Mouse (Mus musculus): ENCODE data around the gene Rbm6. TPM values are rescaled to one million over a fixed set of nuclear protein-coding genes. Genes with fewer than 3 reads are reported as not detected.

Gene Rbm6
- polyA plus RNA-seq, 1 experiment = 14.2 TPM

DNA sequence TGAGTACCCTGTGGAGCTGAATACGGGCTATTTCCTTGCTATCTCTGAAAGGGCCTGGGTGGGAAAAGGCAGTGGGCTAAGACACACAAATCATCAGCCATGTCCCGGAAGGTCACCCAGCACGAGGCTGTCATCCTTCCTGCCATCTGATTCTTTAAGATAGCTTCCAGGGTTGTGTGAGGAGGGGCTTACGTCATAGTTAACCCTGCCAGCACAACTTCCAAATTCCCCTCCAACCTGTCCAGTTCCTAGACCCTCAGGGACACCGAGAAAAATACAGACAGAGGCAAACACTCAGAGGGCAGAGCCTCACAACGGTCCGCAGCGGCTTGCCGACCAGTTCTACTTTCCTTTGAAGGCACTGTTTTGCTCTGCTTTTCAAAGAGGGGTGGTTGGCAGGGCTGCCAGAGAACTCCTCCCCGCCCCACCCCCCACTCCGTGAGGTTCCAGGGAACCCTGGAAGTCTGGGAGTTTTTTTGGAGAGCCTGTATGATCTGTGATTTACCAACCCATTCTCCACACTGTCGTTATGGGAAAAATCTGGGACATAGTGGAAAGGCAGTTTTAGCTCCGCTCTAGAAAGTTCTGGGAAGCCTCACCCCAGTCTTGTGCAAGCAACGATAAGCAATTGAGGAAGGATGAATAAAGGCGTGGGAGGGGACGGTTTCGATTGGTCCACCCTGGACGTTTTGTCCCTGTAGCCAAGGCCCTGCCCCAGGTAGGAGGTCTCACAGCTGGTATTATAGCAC, 35.5 kb upstream of the Rbm6 start:
- H3K36me3 ChIP-seq (ENCODE audit: control insufficient read depth, insufficient read depth, low read length) = no peaks in the 10 kb centered on the region
- 59% methylated on average over 18 of the region's 18 CpGs for WGBS
- H3K4me1 ChIP-seq (ENCODE audit: control insufficient read depth, insufficient read depth, low read length) = peaks cover 3% of the 10 kb centered on the region; the same call in 1 of the 2 replicates
- DNase-seq = no peak
- TF ChIP-seq CTCF (conservative IDR thresholded peaks at IDR 0.05; ENCODE audit: insufficient read depth, insufficient read length, low read depth, low read length) = no peak
- no peak for TF ChIP-seq POLR2A (IDR thresholded peaks at IDR 0.05; ENCODE audit: low read depth, low read length)
- no peak overlapping the region for H3K27ac ChIP-seq (ENCODE audit: insufficient read depth, low read depth, low read length)
- H3K27me3 ChIP-seq (replicated peaks; ENCODE audit: control insufficient read depth, insufficient read depth, low read length) = no peaks in the 10 kb centered on the region
- no peak overlapping the region for H3K4me3 ChIP-seq (ENCODE audit: insufficient read depth, low read depth, low read length)

DNA sequence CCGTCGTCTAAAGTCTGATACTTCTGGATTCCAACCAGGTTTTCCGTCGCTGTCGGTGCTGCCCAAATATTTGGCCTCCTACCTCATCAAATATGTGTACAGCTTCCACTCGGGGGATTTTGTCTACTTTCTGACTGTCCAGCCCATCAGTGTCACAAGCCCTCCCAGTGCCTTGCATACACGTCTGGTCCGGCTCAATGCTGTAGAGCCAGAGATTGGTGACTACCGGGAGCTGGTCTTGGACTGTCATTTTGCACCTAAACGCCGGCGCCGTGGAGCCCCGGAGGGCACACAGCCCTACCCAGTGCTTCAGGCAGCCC, 34.7 kb upstream of the Rbm6 start:
- Histone ChIP-seq H3K36me3 (ENCODE audit: control insufficient read depth, insufficient read depth, low read length) (no peaks in the 10 kb centered on the region), H3K4me1 (ENCODE audit: control insufficient read depth, insufficient read depth, low read length) (peaks cover 3% of the 10 kb centered on the region; the same call in 1 of the 2 replicates), H3K4me3 (ENCODE audit: insufficient read depth, low read depth, low read length) (no peak overlapping the region), H3K27me3 (replicated peaks; ENCODE audit: control insufficient read depth, insufficient read depth, low read length) (no peaks in the 10 kb centered on the region), H3K27ac (ENCODE audit: insufficient read depth, low read depth, low read length) (no peak overlapping the region)
- no peak for DNase-seq
- 82% methylated on average over 14 of the region's 14 CpGs for WGBS
- no peak for TF ChIP-seq POLR2A (IDR thresholded peaks at IDR 0.05; ENCODE audit: low read depth, low read length)
- TF ChIP-seq CTCF (conservative IDR thresholded peaks at IDR 0.05; ENCODE audit: insufficient read depth, insufficient read length, low read depth, low read length) = no peak

DNA sequence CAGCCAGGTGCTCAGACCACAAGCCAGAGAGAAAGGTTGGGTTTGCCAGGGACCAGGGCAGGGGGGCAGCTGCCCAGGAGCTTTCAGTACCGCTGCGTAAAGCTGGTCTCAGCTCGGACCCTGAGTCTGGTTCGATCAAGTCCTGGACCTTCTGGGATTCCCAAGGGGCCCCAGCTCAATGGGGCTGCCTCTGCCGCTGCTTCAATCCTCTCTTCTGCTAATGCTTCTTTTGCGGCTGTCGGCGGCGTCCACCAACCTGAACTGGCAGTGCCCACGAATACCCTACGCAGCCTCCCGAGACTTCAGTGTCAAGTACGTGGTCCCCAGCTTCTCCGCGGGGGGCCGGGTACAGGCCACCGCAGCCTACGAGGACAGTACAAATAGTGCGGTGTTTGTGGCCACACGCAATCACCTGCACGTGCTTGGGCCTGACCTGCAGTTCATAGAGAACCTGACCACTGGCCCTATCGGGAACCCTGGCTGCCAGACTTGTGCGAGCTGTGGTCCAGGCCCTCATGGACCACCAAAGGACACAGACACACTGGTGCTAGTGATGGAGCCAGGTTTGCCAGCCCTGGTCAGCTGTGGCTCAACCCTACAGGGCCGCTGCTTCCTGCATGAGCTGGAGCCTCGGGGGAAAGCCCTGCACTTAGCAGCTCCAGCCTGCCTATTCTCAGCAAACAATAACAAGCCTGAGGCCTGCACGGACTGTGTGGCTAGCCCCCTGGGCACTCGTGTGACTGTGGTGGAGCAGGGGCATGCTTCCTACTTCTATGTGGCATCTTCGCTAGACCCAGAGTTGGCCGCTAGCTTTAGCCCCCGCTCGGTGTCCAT, 34.1 kb upstream of the Rbm6 start:
- peak overlapping the region; percentile 40 for H3K4me3 ChIP-seq (ENCODE audit: insufficient read depth, low read depth, low read length)
- 52% methylated on average over 31 of the region's 31 CpGs for WGBS
- H3K36me3 ChIP-seq (ENCODE audit: control insufficient read depth, insufficient read depth, low read length) = no peaks in the 10 kb centered on the region
- DNase-seq = no peak
- TF ChIP-seq CTCF (conservative IDR thresholded peaks at IDR 0.05; ENCODE audit: insufficient read depth, insufficient read length, low read depth, low read length) (no peak), POLR2A (IDR thresholded peaks at IDR 0.05; ENCODE audit: low read depth, low read length) (no peak)
- H3K27ac ChIP-seq (ENCODE audit: insufficient read depth, low read depth, low read length) = no peak overlapping the region
- H3K27me3 ChIP-seq (replicated peaks; ENCODE audit: control insufficient read depth, insufficient read depth, low read length) = no peaks in the 10 kb centered on the region
- peaks cover 3% of the 10 kb centered on the region; the same call in 1 of the 2 replicates for H3K4me1 ChIP-seq (ENCODE audit: control insufficient read depth, insufficient read depth, low read length)

DNA sequence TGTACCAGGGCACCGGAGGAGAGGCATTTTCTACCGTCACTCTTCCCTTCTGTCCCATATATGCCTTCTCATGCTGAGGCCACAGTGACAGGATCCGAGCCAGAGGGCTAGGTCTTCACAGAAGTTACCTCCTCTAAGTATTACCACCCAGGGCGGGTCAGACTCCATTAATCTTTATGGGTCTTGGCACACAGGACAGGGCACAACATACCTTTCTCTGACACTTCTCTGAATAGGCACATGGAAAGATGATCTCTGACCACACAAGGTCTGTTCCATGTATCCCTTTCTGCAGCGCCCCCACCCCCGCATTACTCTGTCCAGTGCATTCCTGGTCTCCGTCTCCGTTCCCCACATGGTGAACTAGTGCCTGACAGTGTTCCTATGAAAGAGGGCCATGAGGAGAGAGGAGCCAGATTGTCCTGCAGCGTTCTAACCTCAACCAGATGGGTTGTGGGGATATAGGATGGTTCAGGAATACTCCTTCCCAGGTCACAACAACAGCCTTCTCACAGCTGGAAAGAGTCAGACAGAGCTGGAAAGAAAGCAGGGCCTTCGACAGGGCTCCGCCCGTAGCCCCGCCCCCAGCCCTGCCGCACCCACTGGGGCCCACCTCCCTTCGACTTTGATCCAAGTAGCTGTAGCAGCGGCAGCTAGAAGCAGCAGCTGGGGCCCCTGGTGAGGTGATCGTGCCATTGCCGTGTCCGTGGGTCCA, 33.4 kb upstream of the Rbm6 start, which contains the start of gene Mst1r:
TSS of gene Mst1r (plus strand) at position 622 of the 715 bp plus-strand sequence.
- peak; percentile 89 for DNase-seq
- H3K27ac ChIP-seq (ENCODE audit: insufficient read depth, low read depth, low read length) = no peak within 1 kb of the TSS
- peak within 1 kb of the TSS; percentile 40 for H3K4me3 ChIP-seq (ENCODE audit: insufficient read depth, low read depth, low read length)
- H3K4me1 ChIP-seq (ENCODE audit: control insufficient read depth, insufficient read depth, low read length) = peaks cover 3% of the 10 kb centered on the region; the same call in 1 of the 2 replicates
- TF ChIP-seq POLR2A (IDR thresholded peaks at IDR 0.05; ENCODE audit: low read depth, low read length) = no peak
- no peak for TF ChIP-seq CTCF (conservative IDR thresholded peaks at IDR 0.05; ENCODE audit: insufficient read depth, insufficient read length, low read depth, low read length)
- H3K36me3 ChIP-seq (ENCODE audit: control insufficient read depth, insufficient read depth, low read length) = no peaks in the 10 kb centered on the region
- H3K27me3 ChIP-seq (replicated peaks; ENCODE audit: control insufficient read depth, insufficient read depth, low read length) = no peaks in the 10 kb centered on the region
- 12% methylated on average over 19 of the region's 19 CpGs for WGBS

DNA sequence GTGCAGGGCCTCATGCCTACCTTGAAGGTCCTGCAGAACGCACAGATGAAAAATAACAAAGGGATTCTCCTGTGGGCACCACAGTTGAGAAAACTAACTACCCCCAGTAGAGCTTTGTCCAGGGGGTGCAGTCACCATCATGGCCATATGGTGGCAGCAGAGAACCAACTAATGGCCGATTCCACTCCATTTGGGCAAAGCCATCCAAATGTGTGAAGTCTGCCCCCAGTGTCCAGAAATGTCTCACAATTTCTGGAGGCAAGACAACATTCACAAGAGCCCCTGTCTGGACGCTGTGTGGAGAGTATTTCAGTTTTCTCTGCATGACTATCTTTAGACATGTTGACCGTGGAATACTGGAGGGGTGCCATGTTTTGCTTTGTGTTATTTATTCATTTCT, 31.7 kb upstream of the Rbm6 start:
- Histone ChIP-seq H3K4me3 (ENCODE audit: insufficient read depth, low read depth, low read length) (no peak overlapping the region), H3K4me1 (ENCODE audit: control insufficient read depth, insufficient read depth, low read length) (peaks cover 3% of the 10 kb centered on the region; the same call in 1 of the 2 replicates), H3K36me3 (ENCODE audit: control insufficient read depth, insufficient read depth, low read length) (no peaks in the 10 kb centered on the region), H3K27me3 (replicated peaks; ENCODE audit: control insufficient read depth, insufficient read depth, low read length) (no peaks in the 10 kb centered on the region), H3K27ac (ENCODE audit: insufficient read depth, low read depth, low read length) (no peak overlapping the region)
- DNase-seq = peak; percentile 87
- WGBS = 2% methylated on average over 4 of the region's 4 CpGs
- TF ChIP-seq CTCF (conservative IDR thresholded peaks at IDR 0.05; ENCODE audit: insufficient read depth, insufficient read length, low read depth, low read length) (peak; percentile 99), POLR2A (IDR thresholded peaks at IDR 0.05; ENCODE audit: low read depth, low read length) (no peak)

DNA sequence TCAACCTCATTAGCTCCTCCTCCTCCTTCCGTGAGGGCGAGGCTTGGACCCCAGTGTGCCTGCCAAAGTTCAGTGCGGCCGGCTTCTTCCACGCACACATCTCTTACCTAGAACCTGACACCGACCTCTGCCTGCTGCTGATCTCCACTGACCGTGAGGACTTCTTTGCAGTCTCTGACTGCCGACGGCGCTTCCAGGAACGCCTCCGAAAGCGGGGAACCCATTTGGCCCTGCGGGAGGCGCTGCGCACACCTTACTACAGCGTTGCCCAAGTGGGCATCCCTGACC, 28.5 kb upstream of the Rbm6 start:
- 0 out of 2 replicates have a peak, but pooled peaks cover 1% of the 10 kb centered on the region for H3K36me3 ChIP-seq (ENCODE audit: control insufficient read depth, insufficient read depth, low read length)
- H3K27me3 ChIP-seq (replicated peaks; ENCODE audit: control insufficient read depth, insufficient read depth, low read length) = no peaks in the 10 kb centered on the region
- no peak for DNase-seq
- no peak overlapping the region for H3K4me3 ChIP-seq (ENCODE audit: insufficient read depth, low read depth, low read length)
- no peak overlapping the region for H3K27ac ChIP-seq (ENCODE audit: insufficient read depth, low read depth, low read length)
- H3K4me1 ChIP-seq (ENCODE audit: control insufficient read depth, insufficient read depth, low read length) = peaks cover 3% of the 10 kb centered on the region; the same call in 1 of the 2 replicates
- TF ChIP-seq POLR2A (IDR thresholded peaks at IDR 0.05; ENCODE audit: low read depth, low read length) (no peak), CTCF (conservative IDR thresholded peaks at IDR 0.05; ENCODE audit: insufficient read depth, insufficient read length, low read depth, low read length) (no peak)
- WGBS = 54% methylated on average over 17 of the region's 17 CpGs

All from kidney, adult 2 months (tissue).